ENCODE assay signal across 13 mouse cellular contexts in the genomic region with DNA sequence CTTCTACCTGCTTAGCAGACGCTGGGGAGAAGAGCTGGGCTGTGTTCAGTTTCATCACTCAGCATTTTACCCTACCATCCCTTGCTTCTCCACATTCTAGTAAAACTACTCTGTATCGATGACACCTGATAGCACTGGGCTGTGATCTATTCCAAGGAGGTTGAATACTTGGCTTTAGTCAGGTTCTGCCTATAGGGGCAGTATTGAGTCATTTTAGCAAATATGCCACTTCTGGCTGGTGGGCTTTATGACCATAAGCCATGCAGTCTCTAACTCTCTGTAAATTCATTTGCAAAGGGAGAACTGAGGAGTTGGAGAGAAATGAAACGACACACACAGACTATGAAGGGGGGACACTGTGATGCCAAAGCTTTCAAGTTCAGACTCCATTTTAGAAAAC. TPM values are rescaled to one million over a fixed set of nuclear protein-coding genes. Genes with fewer than 3 reads are reported as not detected.
DNase-seq lines count a peak whose midpoint lies in the region; ATAC-seq and TF ChIP-seq lines count a peak whose summit lies in the region.
"Had no signal": no experiment of that assay in that cellular context is flagged by ENCODE, and none has a peak within 500 bp of the region (broad histone marks: within the 10 kb centered on the region; RNA-seq: fewer than 3 reads in every experiment).

No protein-coding gene starts in this region.

- no peak for ATAC-seq in forebrain, postnatal 0 days
- ATAC-seq in forebrain, embryonic 15.5 days (replicated peaks): no peak
- no peak for ATAC-seq in monocyte, adult 5-6 weeks (replicated peaks; ENCODE audit: insufficient number of reproducible peaks, low FRiP score, low TSS enrichment, poor library complexity, severe bottlenecking)

- no peaks in the 10 kb centered on the region for H3K27me3 ChIP-seq in forebrain, postnatal 0 days (ENCODE audit: insufficient read depth, low read length)
- no peaks in the 10 kb centered on the region for H3K27me3 ChIP-seq in forebrain, embryonic 15.5 days

- peak; percentile 10 for DNase-seq in forebrain, postnatal 0 days
- peak; percentile 8 for DNase-seq in lung, postnatal 36 days
- no peak for DNase-seq in lung, postnatal 4 days
- peak; percentile 10 for DNase-seq in brain, embryonic 14.5 days (ENCODE audit: low read depth)
- peak; percentile 57 for DNase-seq in retina, postnatal 1 day
- no peak for DNase-seq in frontal cortex, postnatal 10 days (ENCODE audit: low spot score in 2 of 2)
- DNase-seq: adrenal gland, postnatal 36 days had no signal

- H3K36me3 ChIP-seq in forebrain, postnatal 0 days (ENCODE audit: insufficient read depth): no peaks in the 10 kb centered on the region
- no peaks in the 10 kb centered on the region for H3K36me3 ChIP-seq in forebrain, embryonic 15.5 days
- H3K36me3 ChIP-seq: heart, embryonic 15.5 days had no signal

- no peak overlapping the region for H3K9ac ChIP-seq in forebrain, postnatal 0 days
- H3K9ac ChIP-seq in forebrain, embryonic 15.5 days (replicated peaks): no peak overlapping the region
- H3K9ac ChIP-seq: heart, embryonic 15.5 days had no signal

- no peak overlapping the region for H3K27ac ChIP-seq in forebrain, postnatal 0 days (ENCODE audit: low read depth, low read length)
- H3K27ac ChIP-seq in forebrain, embryonic 15.5 days (replicated peaks): no peak overlapping the region
- H3K27ac ChIP-seq: heart, embryonic 15.5 days had no signal

- 76% methylated on average over 3 of the region's 3 CpGs for WGBS in forebrain, postnatal 0 days
- 65% methylated on average over 3 of the region's 3 CpGs for WGBS in forebrain, embryonic 15.5 days

- H3K4me1 ChIP-seq in forebrain, postnatal 0 days (ENCODE audit: insufficient read depth): no peaks in the 10 kb centered on the region
- no peaks in the 10 kb centered on the region for H3K4me1 ChIP-seq in forebrain, embryonic 15.5 days
- H3K4me1 ChIP-seq: heart, embryonic 15.5 days had no signal

- H3K9me3 ChIP-seq in forebrain, postnatal 0 days (ENCODE audit: low read length): no peaks in the 10 kb centered on the region
- no peaks in the 10 kb centered on the region for H3K9me3 ChIP-seq in forebrain, embryonic 15.5 days
- H3K9me3 ChIP-seq: heart, embryonic 15.5 days had no signal

- no peak overlapping the region for H3K4me3 ChIP-seq in forebrain, postnatal 0 days (ENCODE audit: low read depth, low read length)
- H3K4me3 ChIP-seq in forebrain, embryonic 15.5 days: no peak overlapping the region
- H3K4me3 ChIP-seq: heart, embryonic 15.5 days had no signal

- TF ChIP-seq CTCF in forebrain, postnatal 0 days (IDR thresholded peaks at IDR 0.05; ENCODE audit: low read depth): peak; percentile 40
- peak; percentile 17; the same call in 1 of the 2 replicates for TF ChIP-seq CTCF in brain, embryonic 14.5 days (IDR thresholded peaks at IDR 0.05; ENCODE audit: borderline replicate concordance, extremely low read depth, insufficient read depth, insufficient read length)

- H3K4me2 ChIP-seq in forebrain, postnatal 0 days (ENCODE audit: low read depth): no peak overlapping the region
- H3K4me2 ChIP-seq in forebrain, embryonic 15.5 days (replicated peaks): no peak overlapping the region
- H3K4me2 ChIP-seq: heart, embryonic 15.5 days had no signal

- TF ChIP-seq POLR2A in brain, embryonic 14.5 days (IDR thresholded peaks at IDR 0.05; ENCODE audit: borderline replicate concordance, extremely low read depth, insufficient read depth, insufficient read length, poor library complexity, severe bottlenecking): no peak

RNA-seq across cellular contexts. Expression of a gene that starts 55.6 kb away (rescaled TPM):
- total RNA-seq in forebrain, postnatal 0 days (2014; rRNA removed): not detected in 2 replicates
- polyA plus RNA-seq in forebrain, postnatal 0 days (2015; fragmentation: Nextera tagmentation; extraction: Ambion mirVana): 0.07 TPM in 1 of 2 replicates, not detected in the other
- 0.13 TPM in 1 of 2 replicates, not detected in the other for polyA plus RNA-seq in forebrain, embryonic 15.5 days (2015; fragmentation: Nextera tagmentation; extraction: Ambion mirVana)
- not detected in 2 replicates for polyA plus RNA-seq in brain, embryonic 14.5 days (2012; rRNA removed)
- total RNA-seq in monocyte, adult 5-6 weeks (2017): not detected in 3 replicates
- total RNA-seq: adrenal gland, postnatal 36 days had no signal
- polyA plus RNA-seq: cortical plate, adult 2 months; heart, embryonic 15.5 days; kidney, embryonic 16.5 days; limb, embryonic 11.5 days had no signal

Comparison
In these comparisons a context has a peak if more than half of its experiments do, and no peak if none do; other contexts are left out.
1. DNase-seq: peak in forebrain, postnatal 0 days (single experiment), lung, postnatal 36 days (single experiment), brain, embryonic 14.5 days (single experiment) and retina, postnatal 1 day (single experiment); none in lung, postnatal 4 days (0 of 2) and frontal cortex, postnatal 10 days (0 of 2).